Mouse (Mus musculus) left cerebral cortex, adult 18-20 months (tissue): ENCODE measurements around the gene Lpar3. TPM values are rescaled to one million over a fixed set of nuclear protein-coding genes. Genes with fewer than 3 reads are reported as not detected.

Experiments
- total RNA-seq, 2 experiments: library from RNA; stranded (reverse); gene quantifications; 2 replicates each; pipeline ENCODE4 v1.2.3; 2021

The Lpar3 gene
- total RNA-seq, 2 experiments from 2014 or later, result 0.28 to 0.40 TPM

Other genes with a start within 250 kb of the Lpar3 start
- gene Syde2, start 233.1 kb upstream of the Lpar3 start, total RNA-seq, result 1 to 10 TPM; 2.6 TPM
- under 1 TPM in 1 of 2 experiments, not detected in 1; 0.37 TPM for gene Wdr63, start 112.8 kb upstream of the Lpar3 start, total RNA-seq
- gene Mcoln3, start 103.5 kb upstream of the Lpar3 start, total RNA-seq, result not detected
- not detected for gene Mcoln2, start 71.1 kb upstream of the Lpar3 start, total RNA-seq
- 10 to 100 TPM; 91.0 to 96.5 TPM for gene Ssx2ip, start 183.7 kb downstream of the Lpar3 start, total RNA-seq
- gene Ctbs, start 228.8 kb downstream of the Lpar3 start, total RNA-seq, result 1 to 10 TPM; 6.5 to 7.5 TPM